Mouse (Mus musculus): Measurements from ENCODE around the gene Lrrc4c.

DNA sequence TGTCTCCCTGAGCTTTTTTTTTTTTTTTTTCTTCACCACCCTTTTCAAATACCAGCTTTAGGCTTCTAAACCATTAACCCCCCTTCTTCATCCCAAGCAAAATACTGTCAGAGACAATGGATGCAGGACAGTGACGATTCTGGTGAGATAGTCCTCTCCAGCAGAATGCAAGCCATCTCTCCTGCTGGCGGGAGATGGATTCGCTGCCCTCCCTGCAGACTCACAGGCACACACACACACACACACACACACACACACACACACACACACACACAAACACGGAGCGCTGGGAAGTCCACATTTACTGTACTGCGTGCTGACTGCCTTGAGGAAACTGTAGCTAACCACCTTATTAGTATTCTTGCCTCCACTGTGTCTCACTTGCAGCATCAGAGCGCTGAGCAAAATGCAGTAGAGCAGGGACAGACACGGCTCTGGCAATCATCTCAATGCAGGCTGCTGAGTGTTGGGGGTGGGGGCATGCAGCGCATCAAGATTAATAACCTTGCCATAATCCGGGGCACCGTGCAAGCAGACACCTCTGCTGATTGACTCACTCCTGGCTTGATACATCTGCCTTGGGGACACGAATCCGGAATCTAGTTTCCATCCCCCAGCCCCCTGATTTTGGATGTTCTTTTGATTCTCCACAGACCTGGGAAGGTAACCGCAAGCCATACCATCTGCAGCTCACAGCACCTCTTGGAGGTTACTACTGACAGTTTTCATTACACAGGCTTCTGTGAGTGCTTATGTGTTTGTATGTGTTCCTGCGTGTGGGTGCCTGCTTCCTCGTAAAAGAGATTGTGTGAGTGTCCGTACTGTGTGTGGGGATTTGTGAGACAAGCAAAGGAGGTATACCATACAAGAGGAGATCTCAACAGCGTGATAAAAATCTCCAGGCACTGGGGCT is at the start of gene Lrrc4c:
- TF ChIP-seq CTCF (IDR thresholded peaks at IDR 0.05; ENCODE audit: borderline replicate concordance, insufficient read depth, low read depth, low read length) = peak; percentile 36; the same call in 1 of the 2 replicates
- 0 out of 2 replicates have a peak, but pooled peaks have one; percentile 49 for TF ChIP-seq POLR2A (IDR thresholded peaks at IDR 0.05; ENCODE audit: borderline replicate concordance, insufficient read depth, low read length)

Data from cerebellum, adult 2 months (tissue).